Mouse (Mus musculus): ENCODE results near the gene Ankrd13a. TPM values are rescaled to one million over a fixed set of nuclear protein-coding genes. Genes with fewer than 3 reads are reported as not detected.

Ankrd13a gene
- total RNA-seq, 2 experiments from 2014 or later: 41.7 to 42.3 TPM

DNA sequence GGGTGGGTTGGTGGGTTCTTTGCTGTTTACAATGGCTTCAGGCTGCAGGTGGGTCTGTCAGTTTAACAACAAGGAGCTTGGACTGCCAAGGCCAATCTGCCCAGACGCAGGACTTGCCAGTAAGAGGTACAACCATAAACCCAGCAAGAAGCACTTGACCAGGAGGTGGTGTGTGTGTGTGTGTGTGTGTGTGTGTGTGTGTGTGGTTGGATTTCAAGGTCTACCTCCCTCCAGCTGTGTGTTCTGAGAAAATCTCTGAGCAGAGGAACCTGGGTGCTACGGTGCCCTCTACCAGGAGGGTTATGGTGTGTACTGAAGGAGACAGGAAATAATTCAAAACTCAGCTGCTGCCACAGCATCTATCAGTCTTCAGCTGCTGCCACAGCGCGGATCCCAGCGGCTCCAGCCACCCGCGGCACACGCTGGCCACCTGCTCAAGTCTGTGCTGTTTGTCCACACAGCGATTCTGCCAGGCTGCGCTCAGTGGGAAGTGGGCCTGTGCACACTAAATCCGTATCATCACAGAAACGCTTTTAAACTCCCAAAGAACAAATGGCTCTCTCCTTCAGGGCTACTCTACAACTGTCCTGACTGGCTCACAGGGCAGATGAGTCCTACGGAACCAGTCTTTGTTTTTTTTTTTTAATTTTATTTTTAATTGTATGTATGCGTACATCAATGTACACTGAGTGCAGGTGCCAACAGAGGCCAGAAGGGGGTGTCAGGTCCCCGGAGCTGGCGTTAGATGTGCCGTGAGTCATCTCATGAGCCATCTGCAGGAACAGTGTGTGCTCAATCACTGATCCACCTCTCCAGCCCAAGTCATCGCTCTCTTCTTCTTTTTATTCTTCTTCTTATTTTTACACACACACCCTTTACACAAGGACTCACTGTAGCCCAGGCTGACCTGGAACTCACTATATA, 9.4 kb upstream of the Ankrd13a start:
- DNase-seq (ENCODE audit: low spot score in 2 of 2): no peak

DNA sequence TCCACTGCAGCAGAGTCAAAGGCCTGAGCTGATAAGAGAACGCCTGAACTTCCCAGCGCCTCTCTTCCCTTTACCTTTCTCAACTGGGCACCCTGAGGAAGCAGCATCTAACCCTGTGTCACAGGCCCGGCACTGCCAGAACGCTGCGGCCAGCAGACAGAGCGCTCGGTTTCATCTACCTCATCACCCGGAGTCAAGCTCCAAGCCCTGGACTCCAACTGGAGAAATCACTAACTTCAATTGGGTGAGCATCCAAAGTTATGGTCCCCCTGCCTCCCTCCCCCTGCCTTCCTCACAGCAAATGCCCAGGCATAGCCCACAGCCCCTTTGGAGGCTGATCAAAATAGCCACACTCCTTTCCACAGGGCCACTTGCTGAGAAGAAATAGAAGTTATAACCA, 7.8 kb upstream of the Ankrd13a start:
- DNase-seq (ENCODE audit: low spot score in 2 of 2): no peak

DNA sequence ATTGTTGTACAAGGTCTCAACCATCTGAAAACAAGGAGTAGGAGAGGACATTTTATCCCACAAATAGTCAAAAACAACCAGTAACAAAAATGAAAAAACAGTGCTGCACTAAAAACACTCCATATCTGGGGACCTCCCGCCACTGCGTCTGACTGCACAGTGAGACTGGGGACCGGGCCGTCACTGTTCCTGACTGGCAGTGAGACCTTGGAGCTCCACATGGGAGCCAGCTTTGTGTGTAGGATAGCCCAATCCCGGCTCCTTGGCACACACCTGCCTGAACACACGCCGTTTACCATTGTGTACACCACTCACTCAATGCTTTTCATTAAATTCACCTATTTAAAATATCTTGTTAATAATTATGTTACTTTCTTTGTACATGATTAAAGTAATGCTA, 7.3 kb upstream of the Ankrd13a start:
- no peak for DNase-seq (ENCODE audit: low spot score in 2 of 2)

DNA sequence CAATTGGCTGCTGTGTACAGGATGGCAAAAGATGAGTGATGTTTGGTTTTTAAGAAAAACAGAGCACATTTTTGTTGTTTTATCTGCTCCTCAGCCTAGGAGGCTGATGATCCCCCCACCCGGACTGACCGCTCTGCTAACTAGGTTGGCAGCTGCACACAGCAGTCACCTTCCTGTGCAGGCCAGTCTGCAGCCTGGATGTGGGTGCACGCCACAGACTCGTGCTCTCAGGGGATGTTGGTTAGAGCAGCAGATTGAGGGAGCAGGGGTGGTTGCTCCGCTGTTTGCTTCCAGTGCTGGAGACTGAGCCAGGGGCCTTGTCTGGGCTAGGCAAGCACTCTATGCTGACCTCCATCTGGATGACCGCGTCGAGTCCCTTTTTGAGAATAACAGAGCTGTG, 4.7 kb upstream of the Ankrd13a start:
- no peak for DNase-seq (ENCODE audit: low spot score in 2 of 2)

DNA sequence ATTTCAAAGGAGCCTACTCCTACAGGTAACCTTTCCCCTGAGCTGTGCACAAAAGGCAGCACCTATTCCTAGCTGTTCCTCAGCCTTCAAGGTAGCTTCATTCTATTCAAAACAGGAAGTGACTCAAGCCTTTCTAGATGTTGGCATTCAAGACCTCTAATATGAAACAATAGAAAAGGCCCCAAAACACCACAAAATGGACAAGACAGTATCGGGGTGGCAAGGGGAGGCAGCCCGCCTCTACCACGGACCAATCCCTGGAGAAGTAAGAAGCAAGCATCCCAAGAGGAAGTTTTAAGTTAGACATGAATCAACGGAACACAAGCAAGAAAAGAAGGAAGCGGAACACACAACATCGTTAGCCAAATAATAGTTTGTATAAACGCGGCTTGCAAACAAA, 2.7 kb upstream of the Ankrd13a start:
- no peak for DNase-seq (ENCODE audit: low spot score in 2 of 2)

DNA sequence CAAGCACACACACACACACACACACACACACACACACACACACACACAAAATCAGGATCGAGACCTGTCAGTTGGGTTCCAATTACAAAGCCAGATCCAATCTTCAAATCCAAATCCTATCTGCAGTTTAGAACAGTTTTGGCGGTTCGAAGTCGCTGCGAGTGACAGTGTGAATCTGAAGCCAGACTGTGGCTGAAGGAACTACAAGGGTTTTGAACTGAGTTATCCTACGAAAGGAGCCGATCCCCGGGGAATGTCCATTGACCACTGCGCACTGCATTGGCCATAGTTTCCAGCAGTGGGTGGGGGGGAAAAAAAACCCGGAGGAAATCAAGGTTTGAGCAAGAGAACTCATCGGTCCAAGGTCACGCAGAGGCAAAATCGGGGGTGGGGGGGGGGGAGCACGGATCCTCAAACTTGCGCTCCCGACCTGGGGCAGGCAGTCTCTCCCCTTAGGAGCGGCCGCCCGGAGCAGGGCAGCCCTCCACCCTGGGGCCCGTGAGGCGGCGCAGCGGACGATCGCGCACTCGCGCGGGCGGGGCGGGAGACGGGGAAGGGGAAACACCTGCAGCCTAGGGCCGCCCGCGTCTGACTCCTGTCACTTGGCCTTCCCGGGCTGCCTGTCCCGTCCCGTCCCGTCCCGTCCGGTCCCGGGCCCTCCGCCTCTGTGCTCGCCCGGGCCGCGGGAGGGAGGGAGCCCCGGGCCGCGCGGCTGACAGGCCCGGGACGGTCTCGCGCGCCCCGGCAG, 1.8 kb upstream of the Ankrd13a start:
- no peak for DNase-seq (ENCODE audit: low spot score in 2 of 2)

DNA sequence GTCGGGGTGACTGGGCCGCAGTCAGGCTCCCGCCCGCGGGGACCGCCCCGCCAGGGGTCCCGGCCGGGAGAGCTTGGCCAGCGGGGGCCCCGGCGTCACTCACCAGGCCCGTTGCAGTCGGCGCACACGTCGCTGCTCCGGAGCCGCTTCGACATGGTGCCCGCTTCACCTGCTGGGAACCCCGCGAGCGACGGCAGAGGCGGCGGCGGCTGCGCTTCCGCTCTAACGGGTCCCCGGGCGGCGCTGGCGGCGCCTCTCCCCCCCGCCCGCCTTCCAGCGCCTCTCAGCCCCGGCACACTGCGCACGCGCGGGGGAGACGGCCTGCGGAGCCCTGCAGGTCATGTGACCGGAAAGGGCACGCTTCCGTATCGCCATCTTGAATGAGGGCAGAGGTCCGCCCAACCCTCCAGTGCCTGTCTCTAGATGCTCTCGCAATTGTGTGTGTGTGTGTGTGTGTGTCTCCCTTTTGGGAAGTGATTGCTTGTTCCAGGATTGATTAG, 1.2 kb upstream of the Ankrd13a start:
- DNase-seq (ENCODE audit: low spot score in 2 of 2): peak; percentile 96 to 98

DNA sequence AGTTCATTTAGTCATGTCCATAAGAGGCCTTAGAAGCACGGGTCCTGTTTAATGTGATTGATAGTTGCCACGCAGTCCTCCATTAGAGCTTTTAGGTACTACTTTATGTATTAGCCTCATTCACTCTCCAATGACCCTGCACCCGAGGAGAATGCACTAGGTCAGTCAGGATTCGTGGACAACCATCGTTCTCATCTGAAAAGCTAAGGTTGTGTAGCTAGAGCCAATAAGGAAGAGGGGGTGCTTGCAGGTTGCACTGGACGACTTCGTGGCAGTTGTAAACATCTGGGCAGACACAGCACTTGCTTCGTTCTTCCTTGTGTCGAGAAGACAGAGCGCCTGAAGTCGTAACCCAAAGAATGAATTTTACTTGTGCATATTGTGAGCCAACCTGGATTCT, 697 bp upstream of the Ankrd13a start:
- DNase-seq (ENCODE audit: low spot score in 2 of 2): peak; percentile 42 to 45

DNA sequence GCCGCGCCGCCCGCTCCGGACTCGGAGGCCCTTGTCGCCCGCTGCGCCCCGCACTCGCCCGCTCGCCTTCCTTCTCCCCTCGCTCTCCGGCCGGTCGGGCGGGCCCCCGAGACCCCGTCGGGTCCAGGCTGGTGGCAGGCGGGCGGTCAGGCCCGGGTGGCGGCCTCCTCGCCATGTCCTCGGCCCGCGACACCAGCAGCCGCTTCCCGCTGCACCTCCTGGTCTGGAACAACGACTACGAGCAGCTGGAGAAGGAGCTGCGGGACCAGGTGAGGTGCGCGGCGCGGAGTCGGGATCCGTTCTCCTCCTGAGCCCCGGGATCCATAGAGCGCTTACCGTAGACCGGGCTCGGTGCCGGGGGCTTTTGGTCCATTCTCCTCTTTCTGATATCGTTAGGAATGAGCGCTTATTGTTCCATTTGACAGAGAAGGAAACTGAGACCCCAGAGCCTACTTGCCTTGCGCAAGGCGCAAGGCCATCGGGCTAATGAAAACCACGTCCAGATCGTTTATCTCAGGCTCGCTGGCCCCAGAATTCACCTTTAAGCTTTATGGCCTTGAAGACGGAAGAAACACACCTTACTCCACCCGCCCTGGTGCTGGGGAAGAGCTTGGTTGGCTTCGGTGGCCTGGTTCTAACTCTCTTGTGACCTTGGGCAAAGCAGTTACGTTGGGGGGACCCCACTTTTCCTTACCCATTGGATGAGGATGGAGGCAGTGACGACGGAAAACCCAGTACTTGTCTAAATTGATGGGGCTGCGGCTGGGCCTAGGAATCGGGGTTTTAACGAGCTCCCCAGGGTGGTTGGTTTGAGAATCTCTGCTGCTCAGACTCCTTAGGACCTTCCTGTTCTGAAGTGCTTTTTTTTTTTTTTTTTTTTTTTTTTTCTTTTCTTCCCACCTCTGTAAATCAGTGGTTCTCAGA, 841 bp downstream of the Ankrd13a start, which contains the start of gene Git2:
TSS of gene Git2 (minus strand) at position 462 of the 924 bp plus-strand sequence.
- DNase-seq (ENCODE audit: low spot score in 2 of 2): no peak

DNA sequence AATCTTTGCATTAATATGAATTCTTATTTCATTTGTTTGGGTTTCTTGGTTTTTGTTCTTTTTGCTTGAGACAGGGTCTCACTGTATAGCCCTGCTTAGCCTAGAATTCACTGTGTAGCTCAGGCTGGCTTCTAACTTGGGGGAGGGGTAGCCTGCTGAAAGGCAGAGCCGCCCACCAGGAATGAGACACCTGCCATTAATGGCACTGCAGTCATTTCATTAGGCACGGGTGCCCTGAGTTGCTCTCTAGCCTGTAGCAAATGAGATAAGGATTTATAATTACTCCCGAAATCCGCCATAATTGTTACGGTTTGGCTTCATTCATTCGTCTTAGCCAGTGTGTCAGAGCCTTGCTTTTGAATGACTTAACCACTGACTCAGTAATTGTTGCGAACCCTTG, 1.7 kb downstream of the Ankrd13a start:
- DNase-seq (ENCODE audit: low spot score in 2 of 2): no peak

DNA sequence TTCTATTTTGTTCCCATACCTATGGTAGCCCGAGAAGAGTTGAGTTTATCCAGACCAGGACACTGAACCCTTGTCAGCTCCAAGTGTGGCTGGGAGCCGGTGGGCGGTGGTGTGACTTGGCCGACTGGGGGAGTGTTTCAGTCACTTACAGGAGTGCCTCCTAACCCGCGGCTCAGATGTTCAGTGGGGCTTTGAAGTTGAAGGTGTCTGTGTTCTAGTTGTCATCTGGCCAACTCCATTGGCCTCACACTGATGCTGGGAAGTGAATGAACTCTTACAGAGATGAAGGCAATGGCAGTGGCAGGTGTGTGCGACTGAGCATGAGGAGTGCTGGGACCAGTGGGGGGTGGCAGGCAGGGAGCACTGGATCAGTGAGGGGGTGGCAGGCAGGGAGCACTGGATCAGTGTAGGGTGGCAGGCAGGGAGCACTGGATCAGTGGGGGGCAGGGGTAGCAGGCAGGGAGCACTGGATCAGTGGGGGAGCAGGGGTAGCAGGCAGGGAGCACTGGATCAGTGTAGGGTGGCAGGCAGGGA, 5.5 kb downstream of the Ankrd13a start:
- no peak for DNase-seq (ENCODE audit: low spot score in 2 of 2)

DNA sequence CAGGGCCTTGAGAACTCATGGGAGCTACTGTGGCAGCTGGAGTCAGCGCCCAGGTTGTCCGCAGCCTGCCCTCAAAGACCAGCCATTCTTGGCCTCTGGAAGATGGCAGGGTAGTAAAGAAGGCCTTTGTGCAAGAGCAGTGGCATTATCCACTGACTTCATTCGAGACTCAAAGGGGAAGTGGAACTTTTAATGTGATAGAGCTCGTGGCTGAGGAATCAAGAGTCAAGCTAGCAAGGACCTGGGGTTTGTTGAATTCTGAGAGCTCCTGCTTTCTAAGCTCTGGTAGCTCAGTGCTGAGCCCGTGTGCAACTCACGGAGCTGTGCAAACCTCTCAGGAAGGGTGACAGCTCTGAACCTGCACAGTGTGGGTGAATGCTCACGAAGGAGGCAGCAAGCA, 6.4 kb downstream of the Ankrd13a start:
- no peak for DNase-seq (ENCODE audit: low spot score in 2 of 2)

DNA sequence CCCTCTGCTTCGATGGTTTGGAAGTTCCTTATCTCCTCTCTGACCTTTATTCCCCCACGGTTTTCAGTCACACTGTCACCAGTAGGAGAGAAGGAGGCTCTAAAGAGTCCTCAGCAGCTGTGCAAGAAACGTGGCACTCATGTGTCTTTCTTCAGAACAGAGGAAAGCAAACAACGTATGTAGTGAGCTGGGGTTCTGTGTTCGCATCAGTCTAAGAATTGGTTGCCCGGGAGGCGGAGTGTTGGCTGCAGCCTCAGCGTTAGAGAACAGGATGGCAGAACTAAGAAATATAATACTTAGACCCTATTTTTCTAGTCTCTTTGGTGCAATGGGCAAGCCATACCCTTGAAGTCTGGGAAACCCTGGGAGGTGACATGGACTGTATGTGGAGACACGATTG, 8.5 kb downstream of the Ankrd13a start:
- no peak for DNase-seq (ENCODE audit: low spot score in 2 of 2)

DNA sequence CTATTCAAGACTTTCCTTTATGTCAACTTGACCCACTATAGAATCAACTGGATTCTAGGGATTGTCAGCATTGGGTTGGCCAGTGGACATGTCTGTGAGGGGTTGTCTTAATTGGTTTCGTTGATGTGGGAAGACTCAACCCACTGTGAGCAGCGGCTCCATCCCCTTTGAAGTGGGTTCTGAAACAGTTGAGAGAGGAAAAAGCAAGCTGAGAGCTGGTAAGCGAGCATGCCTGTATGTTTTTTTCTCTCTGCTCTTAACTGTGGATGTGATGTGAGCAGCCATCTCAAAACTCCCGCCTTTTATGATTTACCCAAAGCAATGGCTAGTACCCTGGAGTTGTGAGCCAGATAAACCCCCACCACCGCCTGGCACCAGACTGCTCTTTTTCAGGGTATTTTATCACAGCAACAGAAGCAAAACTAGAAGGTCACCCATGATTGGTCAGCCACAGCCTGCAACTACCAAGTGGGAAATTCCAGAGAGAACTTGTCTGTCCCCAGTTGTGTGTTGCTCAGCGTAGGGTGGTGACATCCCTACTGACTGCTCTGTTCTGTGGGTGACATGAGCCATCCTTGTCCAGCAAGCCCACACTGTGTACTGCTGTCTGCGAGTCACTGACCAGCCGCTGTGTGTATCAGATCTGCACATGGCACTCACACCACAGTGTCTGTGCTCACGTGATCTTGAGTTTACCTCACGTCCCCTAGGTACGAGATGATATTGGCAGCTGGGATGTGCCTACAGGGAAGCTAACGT, 9.1 kb downstream of the Ankrd13a start:
- DNase-seq (ENCODE audit: low spot score in 2 of 2): no peak

DNA sequence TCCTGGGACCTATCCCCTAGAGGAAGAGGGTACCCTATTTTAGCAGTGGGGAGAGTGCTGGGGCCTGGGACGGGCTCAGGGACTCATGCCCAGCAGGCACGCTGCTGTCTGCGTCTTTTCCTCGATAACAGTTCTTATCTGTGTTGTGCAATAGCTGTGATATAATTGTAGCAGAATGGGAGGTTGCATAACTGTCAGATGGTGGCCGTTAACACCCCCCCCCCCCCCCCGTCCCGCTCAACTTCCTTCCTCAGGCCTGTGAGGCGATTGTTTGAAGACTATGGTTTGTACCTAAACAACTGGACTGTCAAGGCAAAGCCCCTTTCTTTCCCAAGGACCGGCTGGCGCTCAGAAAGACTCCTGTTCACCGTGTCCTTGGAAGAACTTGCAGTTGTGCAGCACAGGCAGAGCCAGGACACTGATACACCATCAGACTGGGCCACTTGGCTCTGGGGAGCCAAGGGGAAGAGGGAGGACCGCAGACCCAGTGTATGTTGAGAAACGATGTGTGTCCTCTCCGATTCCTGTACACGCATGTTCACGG, 10.2 kb downstream of the Ankrd13a start:
- no peak for DNase-seq (ENCODE audit: low spot score in 2 of 2)

DNA sequence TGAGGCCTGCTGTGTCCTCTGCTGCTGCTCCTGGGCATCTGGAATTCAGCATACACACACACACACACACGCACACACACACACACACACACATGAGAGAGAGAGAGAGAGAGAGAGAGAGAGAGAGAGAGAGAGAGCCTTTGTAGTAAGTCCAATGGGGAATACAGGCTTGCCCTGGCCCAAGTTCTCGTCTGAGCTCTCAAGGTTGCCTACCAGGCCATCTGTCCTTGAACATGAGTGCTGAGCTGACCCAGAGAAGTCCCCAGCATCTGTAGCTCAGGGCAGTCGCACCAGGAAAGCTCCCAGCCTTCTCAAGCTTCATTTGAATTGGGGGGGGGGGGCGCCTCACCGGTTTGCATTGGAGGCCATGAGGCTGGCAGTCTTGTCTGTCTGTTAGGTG, 10.7 kb downstream of the Ankrd13a start:
- DNase-seq (ENCODE audit: low spot score in 2 of 2): no peak

DNA sequence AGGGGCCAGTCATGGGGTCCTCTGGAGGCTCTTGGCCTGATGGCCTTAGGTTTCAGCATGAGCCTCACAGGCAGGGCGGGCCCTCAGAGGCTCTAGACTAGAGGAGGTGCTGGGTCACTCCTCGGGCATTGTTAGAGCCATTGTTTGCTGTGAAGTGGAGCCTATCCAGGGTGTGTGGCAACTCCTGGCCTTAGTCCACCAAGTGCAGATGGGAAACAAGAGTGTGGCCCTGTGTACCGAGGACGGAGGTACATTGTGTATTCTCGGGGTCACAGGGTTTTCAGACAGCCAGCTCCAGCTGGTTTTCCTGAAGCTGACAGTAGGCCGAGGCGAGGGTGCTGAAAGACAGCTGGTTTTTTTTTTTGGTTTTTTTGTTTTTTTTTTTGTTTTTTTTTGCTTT, 18.8 kb downstream of the Ankrd13a start:
- DNase-seq (ENCODE audit: low spot score in 2 of 2): no peak

DNA sequence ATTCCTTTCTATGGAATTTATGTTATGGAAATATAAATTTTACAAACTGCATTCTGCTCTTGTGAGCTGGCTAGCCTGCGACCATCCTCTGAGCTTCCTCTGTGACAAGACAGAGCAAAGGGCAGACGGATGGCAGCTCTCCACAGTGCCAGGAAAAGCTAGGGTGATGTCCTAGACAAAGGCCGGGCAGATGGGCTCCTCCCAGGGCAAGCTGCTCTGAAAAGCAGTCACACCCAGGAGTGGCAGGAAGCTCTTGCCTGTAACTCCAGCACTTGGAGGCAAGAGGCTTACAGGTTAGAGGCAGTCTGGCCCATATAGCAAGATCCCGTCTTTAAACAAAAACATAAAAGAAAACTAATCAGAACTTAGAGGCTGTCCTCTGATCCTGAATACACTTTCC, 20.1 kb downstream of the Ankrd13a start:
- no peak for DNase-seq (ENCODE audit: low spot score in 2 of 2)

DNA sequence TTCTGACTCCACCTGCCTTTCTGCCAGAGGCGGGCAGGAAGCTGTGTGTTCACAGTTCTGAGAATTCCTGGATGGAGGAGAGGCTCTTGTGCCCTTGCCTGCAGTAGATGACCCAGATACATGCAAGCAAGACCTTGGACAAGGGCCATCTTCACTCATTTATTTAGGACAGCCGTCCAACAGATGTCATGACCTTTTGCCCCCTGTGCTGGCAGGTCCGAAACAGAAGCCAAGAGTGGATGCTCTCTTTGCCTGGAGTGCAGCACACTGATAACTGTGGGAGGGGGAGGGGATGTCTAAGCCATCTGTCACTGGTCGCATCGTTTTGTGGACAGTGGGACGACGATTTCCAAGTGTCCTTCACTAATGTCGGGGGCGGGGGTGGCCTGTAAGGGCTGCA, 20.8 kb downstream of the Ankrd13a start:
- DNase-seq (ENCODE audit: low spot score in 2 of 2): no peak

DNA sequence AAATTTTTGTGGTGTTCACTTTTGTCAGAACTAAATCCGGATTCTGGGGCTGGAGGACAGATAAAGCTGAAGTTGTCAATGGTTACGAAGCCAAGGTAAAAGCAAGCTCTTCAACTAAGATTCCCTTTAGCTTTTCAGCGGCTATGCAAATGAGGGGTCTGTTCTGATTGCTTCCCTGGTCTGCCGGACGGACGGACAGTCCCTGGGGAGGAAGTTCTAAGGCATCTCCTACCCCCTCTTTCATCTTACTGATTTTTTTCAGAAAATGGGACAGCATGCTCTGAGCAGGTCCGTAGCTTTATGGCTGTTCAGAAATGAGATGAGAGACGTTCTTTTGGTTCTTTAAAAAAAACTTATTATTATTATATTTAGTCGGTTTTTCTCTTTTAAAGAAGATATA, 21.2 kb downstream of the Ankrd13a start:
- DNase-seq (ENCODE audit: low spot score in 2 of 2): no peak
